Mouse (Mus musculus) adipocyte (in vitro differentiated cells): ENCODE results near the gene Pkd1l1.

ENCODE experiments used
- DNase-seq: peaks from one replicate; pipeline ENCODE4 v3.0.0-alpha.2; 2016; ENCODE audit warnings: low spot score

Pkd1l1 gene

DNA sequence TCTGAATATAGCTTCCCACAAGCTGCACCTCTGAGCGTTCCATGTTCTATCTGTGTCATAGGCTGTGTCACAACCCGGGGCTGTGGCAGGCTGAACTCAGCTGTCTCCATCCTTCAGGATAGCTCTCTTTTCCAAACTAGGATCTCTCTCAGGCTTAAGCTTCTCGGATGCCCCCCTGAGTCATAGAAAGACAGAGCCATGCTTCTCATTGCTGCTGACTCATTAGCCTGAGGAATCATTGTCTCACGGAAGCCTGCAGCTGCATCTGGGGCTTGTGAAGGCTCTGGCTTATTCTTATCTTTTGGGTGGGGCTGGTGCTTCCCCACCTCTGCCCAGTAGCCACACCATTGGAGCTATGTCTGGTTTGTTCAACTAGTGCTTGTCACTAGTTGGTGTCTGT is 151.7 kb downstream of the Pkd1l1 start:
- DNase-seq: no peak

DNA sequence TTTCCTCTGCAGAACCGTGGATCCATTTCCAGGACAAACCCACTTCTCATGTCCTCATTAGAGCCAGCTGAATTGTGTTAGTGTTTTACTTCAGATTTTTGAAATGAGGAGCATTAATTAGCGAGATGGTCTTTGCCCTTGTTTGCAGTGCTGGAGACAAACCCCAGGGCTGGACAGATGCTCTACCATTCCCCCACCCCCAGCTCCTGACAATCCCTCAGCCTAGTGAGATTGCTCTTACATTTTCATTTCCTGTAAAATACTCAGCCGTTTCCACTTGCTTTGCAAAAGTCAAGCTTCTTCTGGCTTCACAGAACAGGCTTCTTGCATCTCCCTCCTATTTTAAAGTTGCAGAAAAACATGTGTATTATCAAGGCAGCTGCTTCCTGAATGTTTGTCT is 155.7 kb downstream of the Pkd1l1 start:
- no peak for DNase-seq

DNA sequence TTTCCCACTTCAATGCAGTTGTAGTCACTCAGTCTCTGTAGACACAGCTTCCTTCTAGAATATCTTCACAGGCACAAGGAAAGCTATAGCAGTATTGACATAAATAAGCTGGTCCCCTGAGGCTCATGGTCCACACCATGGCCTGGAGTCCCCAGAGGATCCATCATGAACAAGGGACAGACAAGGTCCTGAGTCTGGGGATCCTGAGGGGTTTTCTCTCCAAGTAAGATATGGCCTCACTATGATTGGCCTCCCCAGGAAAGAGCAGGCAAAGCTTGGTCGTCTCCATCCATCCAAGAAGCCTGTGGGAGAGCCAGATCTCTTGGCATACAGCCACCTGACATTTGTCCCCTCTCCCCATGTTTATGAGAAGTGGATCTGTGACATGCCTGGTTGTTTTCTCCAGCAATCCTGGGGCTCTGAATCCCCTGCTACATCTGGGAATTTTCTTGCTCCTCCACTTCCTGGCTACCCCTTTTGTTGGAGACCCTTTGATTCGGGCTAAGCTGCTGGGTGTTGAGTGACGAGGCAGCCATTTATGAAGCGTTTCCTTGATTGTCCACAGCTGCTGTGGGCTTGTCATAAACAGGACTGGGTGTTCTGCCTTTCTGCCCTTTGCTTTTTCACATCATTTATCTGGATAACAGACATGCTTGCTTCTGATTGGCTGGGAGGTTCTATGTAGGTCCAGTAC is 158.8 kb downstream of the Pkd1l1 start:
- no peak for DNase-seq

DNA sequence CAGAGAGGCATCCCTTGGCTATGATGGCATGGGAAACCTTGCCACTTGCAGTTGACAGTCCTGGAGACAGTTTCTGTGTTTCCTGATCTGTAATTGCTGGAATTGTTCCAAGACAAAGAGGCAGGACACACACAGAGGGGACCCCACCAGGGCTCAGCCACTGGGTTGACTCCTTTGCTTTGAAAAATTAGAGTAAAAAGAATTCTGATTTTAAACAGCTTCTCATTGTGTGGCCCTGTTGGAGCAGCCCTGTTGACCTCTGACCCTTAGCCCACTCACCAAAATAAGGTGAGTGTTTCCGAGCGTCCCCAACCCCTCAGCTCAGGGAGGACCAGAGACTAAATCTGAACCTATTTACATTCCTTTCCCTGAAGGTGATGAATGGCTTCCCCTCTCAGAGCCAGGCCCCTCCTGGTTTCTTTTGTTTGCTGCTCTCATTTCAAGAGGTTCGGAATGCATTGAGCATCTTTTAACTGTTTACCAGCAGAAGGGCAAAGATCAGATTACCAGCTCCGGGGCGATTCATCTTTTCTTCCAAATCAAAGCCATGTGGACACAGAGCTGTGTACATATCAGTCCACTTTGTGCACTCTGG is 161.5 kb downstream of the Pkd1l1 start:
- DNase-seq: no peak

DNA sequence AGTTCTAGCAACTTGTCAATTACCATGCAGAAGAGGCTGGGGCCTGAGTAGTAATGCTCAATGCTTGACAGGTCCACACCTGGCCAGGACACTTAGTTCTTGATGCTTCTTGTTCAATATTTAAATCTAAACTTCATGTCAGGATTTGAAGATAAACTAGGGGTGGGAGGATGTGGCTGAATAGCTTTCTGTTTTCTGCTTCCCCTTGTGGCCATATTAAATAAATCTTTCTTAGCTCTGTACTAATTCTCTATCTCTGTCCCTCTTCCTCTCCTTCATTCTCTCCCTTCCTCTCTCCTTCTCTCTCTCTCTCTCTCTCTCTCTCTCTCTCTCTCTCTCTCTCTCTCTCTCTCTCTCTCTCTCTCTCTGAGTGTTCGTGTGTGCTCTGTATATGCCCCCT is 163.4 kb downstream of the Pkd1l1 start:
- no peak for DNase-seq

DNA sequence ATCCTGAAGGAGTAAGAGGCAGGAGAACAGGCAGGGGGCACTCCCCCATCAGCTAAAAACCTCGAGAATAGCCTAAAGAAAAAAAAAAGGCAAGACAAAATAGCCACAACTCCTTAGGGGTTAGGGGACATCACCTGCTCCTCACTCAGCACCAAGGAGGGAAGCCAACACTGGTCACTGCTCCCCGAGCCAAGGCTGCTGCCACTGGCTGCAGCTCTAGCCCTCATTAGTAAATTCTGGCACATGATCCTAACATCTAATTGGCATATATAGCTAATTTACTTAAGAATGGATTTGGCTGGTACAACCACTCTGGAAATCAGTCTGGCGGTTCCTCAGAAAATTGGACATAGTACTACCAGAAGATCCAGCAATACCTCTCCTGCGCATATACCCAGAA is 166.1 kb downstream of the Pkd1l1 start:
- no peak for DNase-seq

DNA sequence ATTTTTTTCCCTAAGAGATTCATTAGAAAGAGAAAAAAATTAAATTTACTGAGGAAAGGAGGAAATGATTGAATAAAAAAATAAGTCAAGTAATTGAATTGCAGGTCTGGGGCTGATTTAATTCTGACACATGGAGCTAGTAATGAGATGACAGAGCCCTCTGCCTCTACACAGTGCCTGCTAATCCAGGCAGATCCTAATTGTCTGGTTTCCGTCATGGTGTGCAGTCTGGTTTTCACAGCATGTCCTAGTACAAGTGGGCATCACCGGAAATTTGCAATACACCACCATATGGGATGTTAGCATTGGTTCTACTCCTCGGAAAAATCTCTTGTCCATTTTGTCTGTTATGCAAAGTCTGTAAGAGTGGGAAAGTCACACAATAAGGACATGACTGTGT is 168.9 kb downstream of the Pkd1l1 start:
- DNase-seq: no peak

DNA sequence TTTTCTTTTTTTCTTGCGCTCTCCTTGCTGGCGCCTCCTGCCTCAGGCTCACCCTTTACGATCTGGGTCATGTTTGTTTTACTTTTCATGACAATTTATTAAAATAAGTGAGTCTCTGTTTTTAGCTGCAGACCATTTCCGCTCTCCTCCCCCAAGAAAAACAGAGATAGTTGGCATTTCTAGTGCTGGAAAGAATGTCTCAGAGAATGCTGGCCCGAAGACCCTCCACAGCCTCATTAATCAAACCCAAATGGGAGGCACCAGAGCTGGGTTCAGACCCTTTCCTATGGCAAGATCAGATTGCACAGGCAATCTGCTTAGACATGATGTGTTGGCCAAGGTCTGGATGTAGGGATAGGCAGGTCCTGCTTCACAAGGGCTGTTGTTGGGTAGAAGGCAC is 175.6 kb downstream of the Pkd1l1 start:
- DNase-seq: no peak

DNA sequence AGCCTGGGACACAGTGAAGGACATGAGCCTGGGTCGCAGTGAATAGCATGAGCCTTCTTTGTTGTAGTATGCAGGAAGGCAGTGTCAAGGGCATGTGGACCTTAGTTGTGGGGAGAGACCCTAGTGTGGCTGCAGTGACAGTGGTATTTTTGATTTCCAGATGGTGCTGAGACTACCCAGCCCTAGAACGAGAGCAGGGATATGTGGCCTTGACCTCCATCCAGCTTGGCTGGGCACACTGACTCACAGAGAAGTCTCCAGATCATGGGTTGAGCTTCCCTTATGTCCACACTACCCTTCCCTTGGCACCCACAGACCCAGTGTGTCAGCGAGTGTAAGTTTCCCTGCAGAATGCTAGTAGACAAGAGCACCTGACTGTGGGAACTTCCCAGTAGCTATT is 178.0 kb downstream of the Pkd1l1 start:
- DNase-seq: no peak

DNA sequence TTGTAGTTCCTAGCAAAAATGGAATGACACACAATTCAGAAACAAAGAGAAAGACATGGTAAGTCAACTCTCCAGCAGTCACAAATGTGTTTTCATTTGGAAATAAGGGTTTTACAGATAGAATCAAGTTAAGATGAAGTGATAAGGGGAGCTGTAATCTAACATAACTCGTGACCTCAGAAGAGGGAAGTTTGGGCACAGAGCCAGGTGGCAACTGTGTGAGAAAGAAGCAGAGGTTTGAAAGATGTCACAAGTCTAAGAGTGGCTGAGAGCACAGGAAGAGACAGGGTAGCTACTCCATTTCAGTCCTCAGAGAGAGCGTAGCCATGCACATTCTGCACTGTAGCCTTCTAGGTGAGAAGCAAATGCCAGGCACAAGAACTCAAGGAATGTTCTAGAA is 180.9 kb downstream of the Pkd1l1 start:
- no peak for DNase-seq

DNA sequence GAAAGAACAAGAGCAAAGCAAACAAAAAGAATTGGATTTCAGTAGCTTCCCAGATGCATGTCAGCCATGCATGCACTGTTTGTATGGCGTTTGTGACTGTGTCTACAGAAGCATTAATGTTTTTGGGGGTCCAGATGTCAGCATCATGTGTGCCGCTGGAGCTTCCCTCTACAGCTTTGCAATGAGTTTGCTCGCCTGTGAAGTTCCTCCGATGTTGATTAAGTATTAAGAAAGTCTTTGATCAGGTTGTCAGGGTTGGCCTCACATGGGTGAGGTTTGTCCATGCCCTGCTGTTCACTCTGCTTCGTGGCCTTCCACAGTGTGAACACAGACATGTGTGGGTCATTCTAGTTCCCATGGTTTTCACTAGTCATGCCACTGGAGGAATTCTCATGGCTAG is 183.9 kb downstream of the Pkd1l1 start:
- DNase-seq: no peak

DNA sequence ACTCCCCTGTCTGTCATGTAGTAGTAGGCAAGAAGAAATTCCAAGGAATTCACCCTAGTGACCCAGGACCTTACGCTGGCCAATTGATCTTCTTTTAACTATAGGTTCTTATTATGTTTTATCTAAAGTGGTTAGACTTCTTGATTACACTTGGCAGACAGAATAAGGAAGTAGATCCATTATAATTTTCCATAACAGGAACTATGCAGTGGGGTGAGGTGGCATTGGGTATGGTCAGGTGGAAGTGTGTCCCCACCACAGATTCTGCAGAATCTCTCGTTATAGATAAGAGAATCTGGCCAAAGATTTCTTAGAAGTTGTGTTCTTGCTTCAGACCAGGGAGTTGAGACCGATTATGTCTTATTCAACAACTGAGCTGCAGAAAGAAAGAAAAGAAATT is 185.5 kb downstream of the Pkd1l1 start:
- DNase-seq: no peak

DNA sequence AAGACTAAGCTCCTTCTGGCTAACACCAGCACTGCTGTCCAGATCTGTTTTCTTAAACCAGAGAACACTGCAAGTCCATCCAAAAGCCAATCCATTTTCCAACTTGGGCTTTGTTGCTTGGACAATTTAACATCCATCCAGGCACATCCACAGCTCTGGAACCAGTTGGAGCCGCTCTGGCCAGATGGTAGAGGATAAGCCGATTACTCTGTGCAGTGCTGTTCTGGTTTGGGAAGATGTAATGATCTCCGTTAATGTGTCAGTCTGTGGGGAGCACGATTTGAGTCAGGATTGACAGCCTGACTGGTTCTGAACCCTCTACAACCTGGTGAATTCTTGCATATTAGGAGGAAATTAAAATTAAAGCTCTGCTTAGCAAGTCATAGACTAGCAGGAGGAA is 188.7 kb downstream of the Pkd1l1 start:
- DNase-seq: no peak

DNA sequence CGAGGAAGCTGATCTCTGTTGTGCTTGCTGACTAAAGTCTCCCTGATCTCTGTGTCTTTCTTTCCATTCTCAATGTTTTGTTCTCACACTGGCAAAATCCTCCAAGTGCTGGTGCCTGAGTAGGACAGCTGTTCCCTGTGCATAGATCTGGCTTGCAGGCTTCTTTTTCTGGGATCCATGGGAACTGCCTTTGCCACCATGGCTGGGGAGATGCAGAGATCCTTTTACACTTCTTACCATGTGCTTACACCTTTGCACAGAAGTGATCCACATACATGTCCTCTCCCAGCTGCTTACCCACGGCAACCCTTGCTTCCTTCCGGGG is 191.0 kb downstream of the Pkd1l1 start:
- DNase-seq: no peak

DNA sequence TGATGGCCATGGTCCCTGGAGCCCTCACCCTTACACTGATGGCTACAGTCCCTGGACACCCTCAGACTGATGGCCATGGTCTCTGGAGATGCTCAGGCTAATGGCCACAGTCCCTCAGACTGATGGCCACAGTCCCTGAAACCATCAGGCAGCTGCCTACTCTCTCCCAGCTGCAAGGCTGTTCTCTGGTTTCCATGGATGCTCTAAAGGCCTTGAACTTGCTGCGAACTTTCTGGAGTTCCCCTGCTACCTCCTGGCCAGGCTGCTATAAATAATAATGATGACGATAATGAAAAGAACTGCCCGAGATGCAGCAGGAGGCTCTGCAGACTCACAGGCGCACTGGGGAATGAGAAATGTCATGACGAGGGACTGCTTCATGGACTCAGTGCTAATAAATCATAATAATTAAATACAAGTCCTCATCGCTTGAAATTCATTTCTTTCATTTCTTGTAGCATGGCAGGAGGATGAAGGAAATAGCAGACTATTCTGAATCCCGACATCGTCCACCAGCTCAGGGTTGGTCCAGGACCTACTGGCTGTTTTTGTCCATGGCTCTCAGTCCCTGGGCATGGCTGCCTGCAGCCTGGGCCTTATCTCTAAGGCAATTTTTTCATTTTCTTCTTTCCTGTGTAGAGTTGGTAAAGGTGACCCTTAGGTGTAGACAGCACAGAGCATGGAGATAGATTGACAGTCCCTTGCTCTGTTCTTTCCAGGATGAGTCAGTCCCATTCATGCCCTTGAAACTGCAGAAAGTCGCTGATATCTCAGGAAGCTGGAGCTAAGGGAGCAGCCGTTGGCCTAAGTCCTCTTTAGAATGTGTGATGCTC is 191.5 kb downstream of the Pkd1l1 start:
- DNase-seq: no peak

DNA sequence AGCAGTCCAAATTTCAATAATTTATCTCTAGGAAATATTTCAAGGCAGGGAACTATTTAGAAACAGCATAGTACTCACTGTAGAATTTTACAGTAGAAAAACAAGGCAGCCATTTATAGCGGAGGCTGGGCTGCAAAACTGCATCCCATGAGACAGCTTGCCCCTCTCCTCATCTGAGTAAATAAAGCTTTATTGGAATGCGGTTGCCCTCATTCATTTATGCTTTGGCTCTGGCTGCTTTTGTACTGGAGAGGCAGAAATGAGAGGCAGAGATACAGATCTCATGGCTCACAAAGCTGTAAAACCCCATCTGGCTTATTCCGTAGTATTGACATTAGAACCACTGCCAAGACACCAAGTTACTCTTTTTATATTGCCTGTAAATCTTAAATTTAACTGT is 193.6 kb downstream of the Pkd1l1 start:
- no peak for DNase-seq
